Mouse (Mus musculus) cerebellum, adult 8-10 months (tissue): ENCODE results near the gene Fgd2.
A peak's percentile ranks its signal among the peaks of the same experiment; 100 is the strongest.
"Not testable (repeated sequence)": the region's sequence is repeated elsewhere in the genome, so short reads cannot be mapped to it uniquely, and the experiment has no call there.

Experiments
- DNase-seq: peaks from one replicate; pipeline ENCODE4 v3.0.0; 2022

Gene Fgd2

DNA sequence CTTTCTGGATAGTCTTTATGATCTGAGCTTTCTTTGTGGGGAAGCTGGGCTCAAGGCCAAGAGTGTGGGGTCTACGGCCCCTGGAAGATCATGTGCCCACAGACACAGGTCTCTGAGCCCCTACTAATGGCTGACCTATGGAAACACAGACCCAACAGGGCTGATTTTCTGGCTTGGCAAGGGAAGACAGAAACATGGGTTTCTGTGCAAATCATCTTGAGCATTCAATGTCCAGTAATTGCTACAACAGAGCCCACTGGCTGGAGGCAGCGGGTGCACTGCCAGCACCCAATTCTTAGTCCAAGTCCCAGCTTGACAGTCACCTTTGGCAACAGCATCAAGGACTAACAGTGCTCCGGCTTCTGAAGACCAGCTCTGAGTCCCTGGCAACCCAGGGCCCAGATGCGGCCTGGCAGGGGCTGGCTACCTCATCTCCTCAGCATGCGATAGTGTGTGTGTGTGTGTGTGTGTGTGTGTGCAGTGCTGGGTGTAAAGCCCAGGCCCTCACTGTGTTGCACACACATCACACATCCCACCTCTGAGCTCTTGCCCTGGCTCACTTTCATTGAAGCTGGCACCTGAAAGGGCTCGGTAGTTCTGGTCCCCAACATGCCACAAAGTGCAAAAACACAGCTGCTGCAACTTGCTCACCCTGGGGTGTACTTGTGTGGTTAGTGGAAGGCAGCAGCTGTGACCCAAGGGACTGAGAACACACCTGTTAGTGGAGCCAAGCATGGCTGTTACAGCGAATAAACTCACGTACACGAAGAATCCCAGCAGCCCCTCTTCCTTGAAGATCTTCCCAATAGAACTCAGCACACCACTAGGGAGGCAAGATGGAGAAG lies 22.5 kb upstream of the Fgd2 start:
- no peak for DNase-seq

DNA sequence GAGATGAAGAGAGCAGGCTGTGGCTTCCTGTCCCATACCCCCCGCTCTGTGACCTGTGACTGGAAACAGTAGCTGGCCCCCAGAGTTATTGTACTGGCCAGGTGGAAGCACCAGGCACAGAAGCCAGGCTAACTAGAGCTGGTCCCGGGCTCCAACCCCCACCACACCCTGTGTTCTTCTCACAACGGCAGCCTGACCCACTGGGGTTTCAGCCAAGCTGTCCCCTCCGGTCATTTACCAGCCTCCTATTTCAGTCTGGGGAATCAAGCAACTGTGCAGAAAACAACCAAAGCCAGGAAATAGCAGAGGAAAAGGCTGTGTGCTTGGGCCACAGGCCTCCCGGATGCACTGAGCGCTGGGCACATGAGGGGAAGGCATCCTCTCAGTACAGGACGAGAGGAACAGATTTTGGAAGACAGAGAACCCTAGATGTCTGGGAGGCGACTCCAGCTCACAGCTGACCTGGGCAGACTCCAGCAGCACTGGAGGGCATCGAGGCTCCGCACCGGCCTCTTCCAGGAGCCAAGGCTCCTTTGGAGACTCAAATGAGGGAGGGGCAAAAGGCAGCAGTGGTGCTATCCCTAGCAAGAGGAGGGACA lies 21.4 kb upstream of the Fgd2 start:
- no peak for DNase-seq

DNA sequence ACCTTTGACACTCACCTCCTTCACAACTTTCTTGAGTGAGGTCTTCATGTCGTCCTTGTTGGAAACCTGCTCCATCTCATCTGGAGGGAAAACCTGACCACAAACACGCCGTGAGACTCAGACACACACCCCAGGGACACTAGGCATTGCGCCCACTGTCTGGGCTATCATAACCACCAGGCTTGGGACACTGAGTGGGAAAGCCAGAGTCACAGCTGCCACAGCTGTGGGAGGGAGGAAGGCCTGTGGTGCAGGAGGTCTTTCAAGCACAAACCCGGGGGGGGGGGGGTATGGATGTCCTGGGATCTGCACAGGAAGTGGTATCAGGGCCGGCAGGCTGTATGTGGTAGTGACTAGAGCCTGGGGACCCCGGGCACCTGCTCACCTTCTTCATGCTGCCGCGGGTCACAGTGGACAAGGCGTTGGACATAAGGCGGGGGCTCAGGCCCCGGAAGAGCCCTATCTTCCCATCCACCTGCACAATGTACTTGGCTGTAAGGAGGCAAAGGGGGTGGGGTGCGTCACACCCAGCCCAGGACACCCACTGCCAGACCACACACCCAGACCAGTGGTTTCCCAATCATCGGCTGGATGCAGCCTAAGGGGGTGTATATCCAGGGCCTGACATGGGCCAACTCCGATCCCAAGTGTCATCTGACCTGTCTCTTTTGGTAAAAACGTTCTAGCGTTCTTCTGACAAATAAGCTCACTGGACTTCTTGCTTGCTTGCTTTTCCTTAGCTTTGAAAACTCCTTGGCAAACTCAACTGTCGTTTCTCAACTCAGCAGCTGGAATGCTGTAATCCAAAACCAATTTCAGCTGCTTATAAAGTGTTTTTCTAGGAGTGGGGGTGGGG lies 20.1 kb upstream of the Fgd2 start:
- DNase-seq, result no peak

DNA sequence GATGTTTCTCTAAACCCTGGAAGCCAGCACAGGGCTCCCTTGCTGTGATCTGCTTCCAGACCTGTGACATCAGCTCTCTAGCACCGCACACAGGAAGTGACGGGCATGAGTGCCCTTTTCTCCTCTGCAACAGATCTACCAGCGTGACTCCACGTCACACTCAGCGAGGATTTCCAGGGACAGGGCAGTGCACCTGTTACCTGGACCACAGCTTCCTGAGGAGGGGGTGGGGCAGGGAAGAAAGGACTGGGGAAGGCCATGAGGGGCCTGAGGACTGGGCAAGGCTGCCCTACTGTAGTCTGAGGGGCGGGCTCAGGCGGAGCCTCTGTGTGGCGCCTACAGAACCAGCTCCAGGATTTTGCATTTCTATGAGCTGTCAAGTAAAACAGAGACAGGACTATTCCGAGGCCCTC lies 19.1 kb upstream of the Fgd2 start:
- DNase-seq, result no peak

DNA sequence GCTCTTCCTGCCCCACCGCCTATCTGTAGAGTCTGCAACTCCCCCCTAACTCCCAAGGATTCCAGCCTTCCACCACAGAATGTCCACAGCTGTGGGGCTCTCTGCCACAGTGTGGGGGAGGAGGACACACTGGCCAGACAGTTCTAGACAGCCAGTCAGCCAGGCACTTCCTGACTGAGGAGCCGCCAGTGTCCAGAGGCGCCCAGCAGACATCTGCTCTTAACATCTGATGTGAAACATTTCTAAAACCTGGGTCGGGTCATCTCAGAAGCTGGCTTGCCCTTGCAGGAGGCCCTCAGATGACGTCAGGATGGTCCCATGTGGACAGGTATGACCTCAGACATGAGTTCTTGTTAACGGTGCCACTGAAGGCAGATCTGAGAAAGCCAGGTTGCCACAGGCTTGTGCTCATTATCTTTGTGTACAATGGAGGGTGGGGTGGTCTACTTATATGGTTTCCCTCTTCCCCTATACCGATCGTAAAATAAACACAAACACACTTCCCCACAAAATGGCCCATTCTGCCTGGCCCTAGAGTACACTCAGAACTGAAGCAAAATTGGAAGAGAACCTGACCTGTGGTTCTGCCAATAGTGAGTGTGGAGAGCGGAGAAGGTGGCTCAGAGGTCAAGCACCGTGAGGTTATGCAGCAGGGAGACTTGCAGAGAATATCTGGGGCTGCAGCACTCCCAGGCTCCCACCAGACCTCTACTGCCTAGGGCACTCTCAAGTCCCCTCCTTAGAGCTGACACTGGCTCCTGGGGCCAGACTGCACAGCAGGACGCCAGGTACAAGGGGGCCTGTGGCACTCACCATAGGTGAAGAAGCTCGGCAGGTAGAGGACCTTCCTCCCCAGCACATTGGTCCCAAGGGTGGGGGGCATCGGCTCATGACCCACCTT lies 18.5 kb upstream of the Fgd2 start:
- no peak for DNase-seq

DNA sequence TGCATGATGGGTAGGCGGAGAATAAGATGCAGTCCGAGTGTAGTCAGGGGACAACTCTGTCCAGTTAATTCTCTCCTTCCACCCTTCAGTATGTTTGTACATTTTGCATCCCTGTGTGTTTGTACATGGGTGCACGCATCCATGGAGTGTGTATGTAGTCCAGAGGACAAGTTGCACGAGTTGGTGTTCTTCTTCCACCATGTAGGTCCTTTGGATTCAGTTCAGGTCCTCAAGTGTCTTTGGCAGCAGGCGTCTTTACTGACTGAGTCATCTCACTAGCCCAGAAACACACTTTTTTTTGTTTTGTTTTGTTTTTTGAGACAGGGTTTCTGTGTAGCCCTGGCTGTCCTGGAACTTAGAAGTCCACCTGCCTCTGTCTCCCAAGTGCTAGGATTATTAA lies 17.5 kb upstream of the Fgd2 start:
- DNase-seq, result no peak

DNA sequence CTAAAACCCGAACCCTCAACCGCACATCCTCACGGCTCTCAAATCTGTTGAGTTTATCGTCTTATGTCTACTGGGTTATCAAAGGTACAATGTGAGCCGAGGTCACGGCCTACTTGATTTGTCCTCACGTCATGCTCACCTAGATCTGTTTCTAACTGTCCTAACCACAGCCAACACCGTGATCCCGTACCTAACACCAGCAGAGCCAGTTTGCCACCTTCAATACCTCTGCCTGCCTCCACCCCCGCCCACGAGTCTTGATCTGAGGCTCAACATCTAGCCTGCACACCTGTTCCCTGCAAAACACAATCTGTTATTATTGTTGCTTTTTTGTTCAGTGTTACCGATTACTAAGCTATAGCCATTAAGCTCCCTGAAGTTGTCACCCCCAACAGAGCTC lies 15.4 kb upstream of the Fgd2 start:
- no peak for DNase-seq

DNA sequence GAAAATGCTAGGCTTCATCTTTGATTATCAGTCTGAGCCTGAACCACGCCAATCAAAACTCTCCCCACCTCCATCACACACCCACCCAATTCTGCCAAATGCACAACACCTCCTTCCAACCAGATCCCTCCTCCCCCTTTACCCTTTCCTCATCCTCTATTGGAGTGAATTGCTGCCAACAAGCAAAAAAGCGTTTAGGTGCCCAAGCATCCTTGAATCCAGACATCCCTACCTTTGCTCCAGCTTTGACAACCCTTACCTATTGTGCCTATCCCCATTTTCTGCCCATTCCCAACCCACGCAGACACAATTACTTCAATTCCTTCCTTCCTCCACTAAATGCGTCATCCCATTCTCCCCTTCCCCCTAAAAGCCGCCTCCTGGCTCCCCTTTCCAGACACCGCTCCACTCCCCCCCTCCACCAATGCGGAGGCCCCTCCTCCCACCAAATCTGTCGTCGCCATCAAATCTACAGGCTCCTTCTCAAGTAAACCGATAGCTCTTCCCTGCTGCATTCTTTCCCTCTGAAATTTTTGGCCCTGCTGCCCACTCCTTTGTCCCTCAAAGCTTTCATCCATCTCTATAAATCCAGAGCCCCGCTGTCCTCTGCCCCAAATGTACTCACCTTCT lies 14.1 kb upstream of the Fgd2 start:
- DNase-seq, result no peak

DNA sequence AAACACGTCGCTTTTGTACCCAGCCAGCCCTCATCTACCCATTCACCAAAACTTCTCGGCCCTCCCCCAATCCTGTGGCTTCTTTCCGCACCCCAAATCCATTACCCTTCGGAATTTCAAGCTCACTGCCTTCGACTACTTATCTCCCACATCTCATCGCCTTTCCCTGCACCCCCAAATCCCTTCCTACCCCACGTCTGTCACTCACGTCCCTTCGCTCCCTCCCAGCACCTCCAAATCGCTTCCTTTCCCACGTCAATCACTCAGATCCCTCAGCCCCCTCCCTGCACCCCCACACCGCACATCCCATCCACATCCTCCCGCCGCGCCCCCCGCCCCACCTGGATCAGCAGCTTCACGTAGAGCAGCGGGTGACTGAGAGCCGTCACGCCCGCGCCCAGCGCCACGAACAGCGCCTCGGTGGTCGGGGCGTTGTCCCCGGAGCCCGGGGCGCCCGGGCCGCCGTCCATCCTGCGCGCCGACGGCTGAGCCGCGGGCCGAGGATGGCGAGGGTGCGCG lies 13.5 kb upstream of the Fgd2 start:
- peak; percentile 46 for DNase-seq

DNA sequence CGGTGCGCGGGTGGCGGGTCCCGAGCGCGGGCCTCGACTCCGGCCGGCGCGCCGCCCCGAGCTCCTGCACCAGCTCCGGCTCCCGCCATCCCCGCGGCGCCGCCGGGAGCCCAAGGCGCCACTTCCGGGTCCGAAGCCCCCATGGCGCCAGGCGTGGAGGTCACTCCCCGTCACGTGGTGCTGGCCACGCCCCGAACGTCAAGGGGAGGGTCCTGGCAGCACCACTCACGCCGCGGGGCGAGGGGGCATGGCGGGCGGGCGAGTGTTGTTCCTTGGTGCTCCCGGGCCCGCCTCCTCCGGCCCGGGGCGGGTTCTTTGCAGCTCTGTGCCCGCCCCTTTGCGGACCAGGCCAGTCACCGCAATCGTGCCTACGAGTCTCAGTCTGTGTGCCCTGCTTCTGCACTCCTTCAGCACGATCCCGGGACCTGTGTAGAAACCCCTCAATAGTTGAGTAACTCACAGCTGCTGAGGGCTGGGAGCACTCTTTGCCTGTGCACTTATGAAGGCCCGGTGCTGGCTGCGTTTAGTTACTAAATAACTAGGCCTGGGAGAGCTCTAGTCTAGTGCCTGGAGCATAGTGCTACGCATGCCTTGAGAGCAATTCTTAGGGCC lies 13.0 kb upstream of the Fgd2 start, which contains the start of gene Mtch1:
Gene Mtch1, minus strand, starts transcription at position 290 of the 612 bp plus-strand sequence.
- peak; percentile 97 for DNase-seq

DNA sequence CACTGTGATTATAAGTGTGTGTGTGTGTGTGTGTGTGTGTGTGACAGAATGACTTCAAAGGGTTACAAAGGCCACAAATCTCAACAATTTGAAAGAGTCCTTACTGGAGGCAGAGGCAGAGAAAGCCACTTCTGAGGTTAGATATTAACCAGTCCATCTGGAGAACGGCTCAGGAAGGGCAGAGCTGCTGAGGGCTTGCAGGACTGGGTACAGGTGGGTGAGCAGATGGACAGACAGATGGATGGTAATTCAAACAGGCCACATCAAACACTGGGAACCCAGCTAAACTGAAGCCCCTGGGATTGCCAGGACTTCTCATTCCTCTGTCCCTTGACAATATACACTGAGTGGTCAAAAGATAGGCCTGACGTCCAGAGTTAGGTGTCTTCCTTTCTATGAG lies 11.7 kb upstream of the Fgd2 start:
- no peak for DNase-seq

DNA sequence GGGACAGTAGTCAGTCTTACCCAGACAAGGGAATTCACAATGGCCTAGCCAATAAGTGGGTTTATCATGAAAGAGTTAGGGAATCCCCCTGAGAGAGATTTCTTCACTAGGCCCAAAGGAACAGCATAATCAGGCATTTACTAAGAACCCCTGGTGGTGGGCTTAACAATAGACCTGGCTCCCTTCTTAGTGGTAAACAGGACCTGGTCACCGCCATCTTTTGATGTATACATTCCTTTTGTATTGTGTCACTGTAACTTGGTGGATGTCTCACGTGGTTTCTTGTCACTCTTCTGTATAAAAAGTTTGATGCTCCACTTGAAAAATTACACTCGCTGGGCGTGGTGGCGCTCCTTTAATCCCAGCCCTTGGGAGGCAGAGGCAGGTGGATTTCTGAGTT lies 9.7 kb upstream of the Fgd2 start:
- not testable (repeated sequence) for DNase-seq

DNA sequence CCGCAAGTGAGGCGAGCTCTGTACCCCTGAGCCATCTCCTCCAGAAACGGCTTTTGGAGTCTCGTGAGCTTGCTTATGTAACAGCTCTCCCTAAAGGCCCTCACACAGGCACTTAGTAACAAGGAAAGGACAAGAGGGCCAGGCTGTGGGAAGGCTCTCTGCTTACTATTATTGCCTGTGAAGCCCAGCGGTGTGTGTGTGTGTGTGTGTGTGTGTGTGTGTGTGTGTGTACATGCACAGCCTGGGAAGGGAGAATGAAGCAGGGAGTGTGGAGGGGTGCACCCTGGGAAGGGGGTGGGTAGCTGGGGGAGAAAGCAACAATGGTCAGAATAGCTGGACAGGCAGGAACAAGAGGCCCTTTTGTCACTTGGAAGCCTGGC lies 5.3 kb upstream of the Fgd2 start:
- no peak for DNase-seq

DNA sequence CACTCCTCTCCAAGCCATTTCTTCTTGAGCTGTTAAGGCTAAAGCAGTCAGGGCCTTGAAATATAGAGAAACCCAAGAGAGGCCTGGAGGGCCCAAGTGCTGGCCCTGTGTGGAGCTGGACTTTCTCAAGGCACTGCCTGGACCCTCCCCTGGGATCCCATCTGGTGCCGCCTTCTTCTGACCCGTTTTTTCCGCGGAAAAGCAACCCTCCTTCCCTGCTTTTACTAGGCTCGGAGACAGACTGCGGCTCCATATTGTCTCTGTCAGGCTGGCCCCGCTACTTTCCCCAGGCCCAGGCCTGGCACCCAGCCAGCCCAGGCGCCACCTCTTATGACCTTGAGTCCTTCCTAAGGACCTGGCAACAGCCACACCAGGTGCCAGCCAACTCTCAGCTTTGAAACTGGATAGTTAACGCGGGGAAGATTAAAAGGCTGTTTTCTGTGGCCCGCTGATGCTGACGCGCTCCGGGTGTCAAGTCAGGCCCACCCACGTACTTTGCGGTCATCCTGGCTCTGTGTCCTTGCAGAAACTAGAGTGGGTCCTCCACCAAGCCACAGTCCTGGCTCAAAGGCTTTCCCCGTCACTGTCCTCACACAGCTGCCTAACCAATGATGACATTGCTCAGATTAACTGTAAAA lies 4.8 kb upstream of the Fgd2 start:
- no peak for DNase-seq

DNA sequence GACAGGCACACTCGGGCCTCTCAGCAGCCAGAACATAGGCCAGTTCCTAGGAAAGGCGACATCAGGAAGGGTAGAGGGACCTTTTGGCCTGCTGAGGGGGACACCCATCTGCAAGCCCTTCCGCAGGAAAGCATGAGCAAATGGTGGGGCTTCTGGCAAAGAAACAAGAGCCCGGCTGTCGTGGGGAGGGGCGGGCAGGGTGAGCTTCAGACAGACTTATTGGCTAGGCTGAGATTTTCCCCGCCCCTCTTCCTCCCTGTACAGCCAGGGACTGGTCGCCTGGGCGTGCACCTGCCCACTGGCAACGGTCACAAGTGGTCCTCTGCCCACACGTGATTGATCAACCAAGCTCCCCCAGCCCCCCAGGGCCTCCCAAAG lies 4.2 kb upstream of the Fgd2 start:
- DNase-seq, result no peak

DNA sequence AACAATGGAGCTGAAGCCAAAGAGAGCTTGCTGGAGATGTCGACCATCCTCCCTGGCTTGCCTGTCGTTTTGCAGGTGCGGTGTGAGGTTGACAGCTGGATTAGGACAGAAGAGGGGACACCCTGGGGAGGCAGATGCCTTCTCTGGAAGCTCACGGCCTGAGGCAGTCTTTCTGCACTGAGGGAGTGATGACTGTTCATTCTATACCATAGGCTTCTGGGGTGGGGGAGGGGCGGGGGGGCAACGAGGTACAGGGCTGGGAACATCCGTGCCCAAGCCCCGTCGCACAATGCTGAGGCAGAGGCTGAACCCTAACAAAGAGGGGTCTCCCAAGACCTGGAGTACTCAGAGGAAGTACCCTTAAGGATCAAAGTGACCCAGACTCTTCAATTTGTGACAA lies 3.8 kb upstream of the Fgd2 start:
- DNase-seq, result no peak

DNA sequence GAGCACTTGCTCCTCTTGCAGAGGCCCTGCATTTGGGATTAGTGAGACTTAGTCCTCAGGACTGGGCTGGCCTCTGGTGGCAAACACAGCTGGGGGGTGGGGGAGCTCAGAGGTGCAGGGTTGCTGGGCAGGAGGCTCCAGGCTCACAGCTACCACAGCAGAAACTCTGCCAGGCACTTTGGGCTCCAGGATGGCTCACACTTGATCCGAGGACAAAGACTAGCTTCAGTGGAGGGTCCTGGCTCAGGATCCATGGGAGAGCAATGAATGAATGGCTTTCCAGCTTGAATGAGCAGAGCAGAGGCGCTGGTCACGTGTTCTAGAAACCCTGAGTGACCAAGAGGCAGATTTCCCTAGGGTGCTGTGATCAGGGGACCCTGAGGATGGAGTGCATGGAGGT lies 1.8 kb upstream of the Fgd2 start:
- no peak for DNase-seq

DNA sequence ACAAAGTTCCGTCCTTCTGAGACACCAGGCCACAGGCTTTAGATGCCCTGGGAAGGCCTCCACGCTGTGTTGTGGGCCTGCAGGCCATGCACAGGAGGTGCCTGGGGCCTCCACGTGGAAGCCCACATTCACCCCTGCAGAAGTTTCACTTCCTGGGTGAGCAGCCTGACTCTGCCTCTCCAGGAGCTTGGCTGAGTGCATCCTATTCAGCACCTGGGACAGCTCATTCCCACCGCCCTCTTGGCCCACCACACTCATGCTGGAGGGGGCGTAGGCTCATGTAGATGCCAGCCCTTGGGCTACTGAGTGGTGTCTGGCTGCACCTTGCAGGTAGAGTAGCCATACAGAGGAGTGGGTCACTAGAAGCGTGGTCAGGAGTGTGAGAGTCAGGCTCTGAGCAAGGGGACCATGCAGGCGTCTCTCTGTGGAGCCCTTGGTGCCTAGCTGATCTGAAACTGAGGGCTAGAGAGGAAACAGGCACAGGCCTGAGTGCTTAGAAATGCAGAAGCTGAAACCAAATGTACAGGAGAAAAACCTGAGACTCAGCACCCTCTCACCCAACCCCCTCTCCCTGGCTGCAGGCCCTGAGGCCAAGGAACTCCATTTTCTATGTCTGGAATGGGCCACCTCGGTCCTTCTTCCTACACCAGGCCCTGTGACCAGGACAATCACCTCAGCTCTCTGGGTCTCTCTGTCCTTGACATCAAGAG lies 1.4 kb downstream of the Fgd2 start:
- no peak for DNase-seq

DNA sequence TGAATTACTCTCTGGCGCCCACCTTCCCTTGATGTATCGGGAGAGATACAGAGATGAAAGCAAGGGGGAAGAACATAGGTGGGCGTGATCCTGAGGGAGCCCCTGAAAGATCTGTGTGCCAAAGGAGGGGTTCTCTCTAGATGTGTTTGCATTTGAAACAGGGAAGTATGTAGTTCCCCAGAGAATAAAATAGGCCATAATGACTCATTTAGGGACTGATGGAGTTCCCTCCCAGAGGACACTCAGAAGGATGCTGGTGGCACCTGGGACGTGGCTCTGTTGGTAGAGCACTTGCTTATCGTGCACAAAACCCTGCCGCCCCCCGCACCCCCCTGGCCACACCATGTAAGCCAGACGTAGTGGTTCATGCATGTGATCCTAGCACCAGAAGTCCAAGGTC lies 2.4 kb downstream of the Fgd2 start:
- DNase-seq, result no peak

DNA sequence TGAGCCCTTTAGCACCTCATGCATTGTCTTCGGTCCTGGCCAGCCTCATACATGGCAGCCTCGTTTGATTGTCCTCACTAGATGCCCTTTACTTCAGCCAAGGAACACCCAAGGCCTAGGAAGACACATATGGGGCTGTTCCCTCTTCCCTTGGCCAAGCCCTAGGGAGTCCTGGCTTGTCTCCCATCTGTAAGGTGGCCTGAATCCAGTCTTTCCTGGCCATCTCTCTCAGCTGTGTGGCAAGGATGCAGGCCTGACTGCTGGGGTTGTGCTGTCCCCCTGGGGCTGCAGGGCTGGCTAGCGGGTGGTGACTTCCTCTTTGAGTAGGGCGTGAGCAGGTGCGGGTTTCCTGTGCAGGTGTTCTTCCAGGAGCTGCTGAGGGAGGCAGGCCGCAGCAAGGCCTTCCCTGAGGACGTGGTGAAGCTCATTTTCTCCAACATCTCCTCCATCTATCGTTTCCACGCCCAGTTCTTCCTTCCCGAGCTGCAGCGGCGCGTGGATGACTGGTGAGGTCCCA lies 4.4 kb downstream of the Fgd2 start:
- peak; percentile 54 for DNase-seq
